Mouse (Mus musculus): ENCODE measurements around the gene Ap1m1.

The Ap1m1 gene

GRCm38 (mm10) chr8:72298928-72299327, 59.1 kb downstream of the Ap1m1 start:
- DNase-seq = no peak

DNA sequence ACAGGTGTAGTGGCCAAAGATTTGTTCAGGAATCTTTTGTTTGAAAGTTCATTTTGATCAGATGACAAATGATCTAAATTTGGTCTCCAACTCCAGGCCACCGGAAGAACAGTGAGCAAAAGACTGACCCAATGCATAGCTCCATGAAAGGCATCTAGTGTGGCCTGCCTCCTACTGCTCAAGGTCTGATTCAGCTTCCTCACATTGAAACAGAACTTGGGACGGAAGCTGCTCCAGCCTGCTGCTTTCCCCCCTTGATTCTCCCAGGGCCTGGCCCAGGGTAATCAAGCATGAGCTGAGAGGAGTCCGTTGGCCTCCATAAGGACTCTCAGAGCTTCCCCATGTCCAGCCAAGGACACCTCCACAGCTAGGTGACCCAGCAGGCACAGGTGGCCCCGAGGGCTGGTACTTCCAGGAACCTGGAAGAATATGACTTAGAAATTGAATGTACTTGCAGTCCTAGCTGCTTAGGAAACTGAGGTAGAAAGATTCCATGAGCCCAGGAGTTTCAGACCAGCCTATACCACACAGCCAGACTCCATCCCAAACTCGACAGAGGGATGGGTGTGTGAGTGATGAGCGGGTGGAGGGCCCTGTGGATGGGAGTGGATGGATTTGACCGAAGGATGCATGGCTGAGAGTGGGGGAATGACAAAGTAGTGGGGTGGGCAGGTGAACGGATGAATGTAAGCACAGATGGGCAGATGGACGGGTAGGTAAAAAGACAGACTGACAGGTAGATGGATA, 61.0 kb downstream of the Ap1m1 start:
- no peak for DNase-seq

DNA sequence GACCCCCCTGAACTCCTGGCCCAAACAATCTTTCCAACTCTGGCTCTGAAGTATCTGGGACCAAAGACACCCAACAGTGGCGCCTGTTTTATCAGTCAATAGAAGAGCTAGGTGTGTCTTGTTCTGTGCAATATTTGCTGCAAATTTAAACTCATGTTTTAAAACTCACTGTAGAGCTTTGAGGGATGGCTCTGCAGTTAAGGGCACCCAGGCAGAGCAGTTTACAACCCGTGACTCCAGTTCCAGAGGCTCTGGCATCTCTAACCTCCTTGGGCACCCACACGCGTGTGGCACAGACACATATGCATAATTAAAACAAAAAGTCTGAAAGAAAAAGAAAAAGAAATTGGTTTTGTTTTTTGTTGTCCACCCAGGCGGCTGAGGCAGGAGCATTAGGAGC, 61.7 kb downstream of the Ap1m1 start:
- no peak for DNase-seq

GRCm38 (mm10) chr8:72302986-72303612, 63.3 kb downstream of the Ap1m1 start:
- no peak for DNase-seq

- DNase-seq = no peak
Measured at GRCm38 (mm10) chr8:72303633-72304032, 63.8 kb downstream of the Ap1m1 start.

DNA sequence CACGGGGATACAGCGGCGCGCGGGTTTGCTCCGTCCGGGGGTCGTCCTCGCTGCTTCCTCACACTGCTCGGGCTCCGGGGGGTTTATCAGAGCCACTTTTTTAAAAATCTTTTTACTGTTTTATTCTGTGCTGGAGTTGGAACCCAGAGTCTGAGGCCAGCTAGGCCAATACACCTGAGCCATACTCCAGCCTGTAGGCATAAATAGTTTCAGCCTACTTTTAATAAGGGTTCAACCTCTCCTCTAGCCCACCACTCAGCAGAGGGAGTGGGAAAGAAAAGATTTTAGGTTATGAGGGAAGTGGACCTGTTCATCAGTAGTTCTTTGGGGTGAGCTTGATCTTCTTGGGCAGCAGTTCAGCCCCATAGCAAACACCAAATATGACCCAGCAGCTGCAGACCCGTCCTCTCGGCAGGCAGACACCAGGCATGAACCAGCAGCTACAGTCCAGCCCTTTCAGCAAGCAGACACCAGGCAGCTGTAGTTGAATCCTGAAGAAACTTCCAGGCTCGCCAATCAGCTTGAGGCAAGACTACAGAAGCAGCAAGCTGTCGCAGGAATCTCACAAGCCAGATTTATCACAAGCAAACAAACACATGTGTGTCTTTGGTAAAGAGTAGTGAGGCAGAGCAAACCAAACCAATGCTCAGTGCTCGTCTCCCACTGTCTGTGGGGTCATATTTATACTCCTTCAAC, 65.5 kb downstream of the Ap1m1 start, which contains the start of gene Gm10282:
TSS of gene Gm10282 (minus strand) at position 51 of the 696 bp plus-strand sequence.
- no peak for DNase-seq

GRCm38 (mm10) chr8:72306913-72307312, 67.1 kb downstream of the Ap1m1 start:
- DNase-seq = no peak

Data from right cerebral cortex, postnatal 14 days (tissue).